Mouse (Mus musculus): ENCODE measurements around the gene Ptma.

Ptma gene

GRCm38 (mm10) chr1:86526116-86526788 lies at the start of gene Ptma:
Ptma (plus strand) TSS chr1:86526726.
- peak; percentile 100 for DNase-seq

GRCm38 (mm10) chr1:86477738-86478285 lies 48.7 kb upstream of the Ptma start:
- DNase-seq: no peak

- no peak for DNase-seq
Measured at GRCm38 (mm10) chr1:86479099-86479825, 47.3 kb upstream of the Ptma start.

- no peak for DNase-seq
Measured at GRCm38 (mm10) chr1:86480288-86480687, 46.2 kb upstream of the Ptma start.

- DNase-seq: no peak
Measured at GRCm38 (mm10) chr1:86480735-86481447, 45.6 kb upstream of the Ptma start.

- DNase-seq: no peak
Measured at GRCm38 (mm10) chr1:86481468-86481867, 45.1 kb upstream of the Ptma start.

- DNase-seq: no peak
Measured at GRCm38 (mm10) chr1:86482288-86482687, 44.2 kb upstream of the Ptma start.

- DNase-seq: no peak
Measured at GRCm38 (mm10) chr1:86482761-86483160, 43.8 kb upstream of the Ptma start.

- DNase-seq: no peak
Measured at GRCm38 (mm10) chr1:86485346-86485745, 41.2 kb upstream of the Ptma start.

- DNase-seq: peak; percentile 77
Measured at GRCm38 (mm10) chr1:86485858-86486257, 40.7 kb upstream of the Ptma start.

- peak; percentile 89 for DNase-seq
Measured at GRCm38 (mm10) chr1:86486703-86487294, 39.7 kb upstream of the Ptma start.

- DNase-seq: peak; percentile 100
Measured at GRCm38 (mm10) chr1:86487295-86487907, 39.1 kb upstream of the Ptma start.

GRCm38 (mm10) chr1:86487908-86488314 lies 38.6 kb upstream of the Ptma start:
- no peak for DNase-seq

GRCm38 (mm10) chr1:86488326-86488725 lies 38.2 kb upstream of the Ptma start:
- peak; percentile 94 for DNase-seq

- peak; percentile 90 for DNase-seq
Measured at GRCm38 (mm10) chr1:86488774-86489173, 37.8 kb upstream of the Ptma start.

GRCm38 (mm10) chr1:86489901-86490300 lies 36.6 kb upstream of the Ptma start:
- no peak for DNase-seq

GRCm38 (mm10) chr1:86490697-86491096 lies 35.8 kb upstream of the Ptma start:
- peak; percentile 89 for DNase-seq

GRCm38 (mm10) chr1:86491533-86492094 lies 34.9 kb upstream of the Ptma start:
- no peak for DNase-seq

GRCm38 (mm10) chr1:86492095-86493070 lies 34.1 kb upstream of the Ptma start:
- DNase-seq: peak; percentile 95

- peak; percentile 72 for DNase-seq
Measured at GRCm38 (mm10) chr1:86493783-86494182, 32.7 kb upstream of the Ptma start.

- DNase-seq: no peak
Measured at GRCm38 (mm10) chr1:86496340-86496739, 30.2 kb upstream of the Ptma start.

Measured in heart, adult 11 months (tissue).